8 mouse cellular contexts compared by ENCODE assay signal in the genomic region with DNA sequence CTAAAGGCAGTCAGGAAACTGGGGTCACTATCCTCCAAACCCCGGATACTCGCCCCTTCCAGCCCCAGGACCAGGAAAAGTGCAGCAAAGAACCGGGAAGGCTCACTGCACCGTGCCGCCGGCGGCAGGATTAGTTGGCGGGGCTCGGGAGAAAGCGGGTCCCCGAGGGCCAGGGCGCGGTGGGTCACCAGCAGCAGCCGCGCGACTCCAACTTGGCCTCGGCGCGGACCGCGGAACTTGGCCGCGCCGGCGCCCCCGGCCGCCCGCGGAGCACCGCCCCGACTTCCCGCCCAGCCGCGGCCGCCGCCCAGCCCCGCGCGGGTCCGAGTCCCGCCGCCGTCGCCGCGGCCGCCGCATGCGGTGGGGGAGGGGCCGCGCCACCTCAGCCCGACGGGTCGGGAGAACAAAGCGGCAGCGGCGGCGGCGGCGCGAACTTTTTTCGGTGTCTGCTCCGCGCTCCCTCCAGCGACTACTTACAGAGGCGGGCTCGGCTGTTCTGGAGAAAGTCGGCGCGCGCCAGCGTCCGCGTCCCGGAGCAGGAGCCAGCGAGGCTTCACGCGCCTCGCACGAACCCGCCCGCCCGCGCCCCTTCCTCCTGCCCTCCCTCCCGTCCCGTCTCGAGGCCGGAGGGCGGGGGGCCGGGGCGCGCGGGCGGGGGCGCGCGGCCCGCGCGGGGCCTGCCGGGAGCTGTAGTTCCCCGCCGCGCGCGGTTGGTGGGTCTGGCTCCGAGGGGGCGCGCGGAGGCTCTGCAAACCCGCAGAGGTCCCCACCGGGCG. TPM values are rescaled to one million over a fixed set of nuclear protein-coding genes. Genes with fewer than 3 reads are reported as not detected.
DNase-seq lines count a peak whose midpoint lies in the region; ATAC-seq lines count a peak whose summit lies in the region.

Gene Prkd3, minus strand, starts transcription at position 609 of the 776 bp plus-strand sequence.

- peaks cover 20% of the 10 kb centered on the region for H3K27me3 ChIP-seq in megakaryocyte, embryonic 14.5 days (replicated peaks)

- H3K9me3 ChIP-seq in megakaryocyte, embryonic 14.5 days: no peaks in the 10 kb centered on the region

- no peaks in the 10 kb centered on the region for H3K36me3 ChIP-seq in megakaryocyte, embryonic 14.5 days (replicated peaks; ENCODE audit: low read length)

- peak; percentile 40 for DNase-seq in adipocyte (ENCODE audit: low spot score)
- peak; percentile 88 for DNase-seq in embryo, embryonic 10.5 days (ENCODE audit: low spot score)
- peak; percentile 65 for DNase-seq in gastrocnemius, postnatal 25 days
- DNase-seq in left cerebral cortex, postnatal 14 days (ENCODE audit: low spot score in 2 of 2): peak; percentile 31 to 55
- peak; percentile 36 to 40 for DNase-seq in right cerebral cortex, adult 2 months (ENCODE audit: low spot score in 2 of 2)
- DNase-seq in urinary bladder, postnatal 25 days (ENCODE audit: low spot score): peak; percentile 57

- intact Hi-C loops in left cerebral cortex, postnatal 14 days (cut with DNase I): no loop called here

- peak within 1 kb of the TSS; percentile 93 for H3K4me3 ChIP-seq in megakaryocyte, embryonic 14.5 days (replicated peaks)

- ATAC-seq in inflammation-experienced regulatory T-cells, adult 6 months: peak; percentile 44

- H3K4me1 ChIP-seq in megakaryocyte, embryonic 14.5 days: peaks cover 26% of the 10 kb centered on the region

RNA-seq across cellular contexts. Expression of gene Prkd3, which starts in this region (rescaled TPM):
- total RNA-seq in gastrocnemius, postnatal 25 days (2021): 1 to 10 TPM; 8.4 to 8.5 TPM
- polyA plus RNA-seq in inflammation-experienced regulatory T-cells, adult 6 months (2017; shearing (Covaris generic)): 1 to 10 TPM; 2.8 to 7.7 (median 5.0) TPM
- 10 to 100 TPM; 11.2 to 11.3 TPM for total RNA-seq in left cerebral cortex, postnatal 14 days (2021)
- polyA plus RNA-seq in megakaryocyte, embryonic 14.5 days (2012; ENCODE audit: insufficient read depth, low replicate concordance): 0.23 TPM in 1 of 2 replicates, not detected in the other

Comparison
In these comparisons a context has a peak if more than half of its experiments do, and no peak if none do; other contexts are left out.
1. Peak in every context shown above with its lines: DNase-seq, ATAC-seq and H3K4me3 ChIP-seq.
2. DNase-seq: peak in every context shown above with its lines; median percentile 88 in embryo, embryonic 10.5 days; 65 in gastrocnemius, postnatal 25 days; 57 in urinary bladder, postnatal 25 days; 43 in left cerebral cortex, postnatal 14 days; 40 in adipocyte; 38 in right cerebral cortex, adult 2 months.